Mouse (Mus musculus) cerebellum, adult 11 months (tissue): ENCODE measurements around the gene Sgk1.

Experiments
- DNase-seq: peaks from one replicate; pipeline ENCODE4 v3.0.0; 2022

Gene Sgk1

GRCm38 (mm10) chr10:22001621-22002020 lies 119.6 kb downstream of the Sgk1 start:
- no peak for DNase-seq

GRCm38 (mm10) chr10:22004763-22005162 lies 122.8 kb downstream of the Sgk1 start:
- DNase-seq: no peak

GRCm38 (mm10) chr10:22007160-22007801 lies 125.3 kb downstream of the Sgk1 start:
- no peak for DNase-seq

GRCm38 (mm10) chr10:22007802-22008172 lies 125.8 kb downstream of the Sgk1 start:
- DNase-seq: no peak

GRCm38 (mm10) chr10:22010088-22010818 lies 128.3 kb downstream of the Sgk1 start:
- peak; percentile 70 for DNase-seq

GRCm38 (mm10) chr10:22017469-22018159 lies 135.6 kb downstream of the Sgk1 start:
- DNase-seq: no peak

GRCm38 (mm10) chr10:22018618-22019017 lies 136.6 kb downstream of the Sgk1 start:
- DNase-seq: no peak

GRCm38 (mm10) chr10:22034303-22034702 lies 152.3 kb downstream of the Sgk1 start:
- no peak for DNase-seq

GRCm38 (mm10) chr10:22036256-22036655 lies 154.3 kb downstream of the Sgk1 start:
- peak; percentile 29 for DNase-seq
